Comparison of ENCODE assay signal across 8 mouse cellular contexts in the genomic region with DNA sequence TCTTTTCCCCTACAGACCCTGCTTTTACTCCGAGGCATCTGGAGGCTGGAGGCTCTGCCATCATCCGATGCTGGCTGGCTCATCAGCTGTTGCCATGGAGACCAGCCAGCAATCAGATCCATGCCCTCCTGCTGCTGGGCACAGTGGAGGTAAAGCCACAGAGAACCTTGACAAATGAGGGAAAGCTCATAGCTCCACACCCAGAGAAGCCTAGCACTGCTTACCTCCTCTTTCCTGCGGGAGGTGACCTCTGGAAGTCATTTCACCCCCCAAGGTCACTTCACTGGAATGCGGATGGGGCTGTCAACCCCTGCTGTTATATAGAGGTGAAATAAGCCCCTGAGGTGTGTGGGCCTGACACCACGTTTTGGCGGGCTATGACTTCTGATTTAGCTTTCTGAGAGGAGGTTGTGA. TPM values are rescaled to one million over a fixed set of nuclear protein-coding genes. Genes with fewer than 3 reads are reported as not detected.
DNase-seq lines count a peak whose midpoint lies in the region; ATAC-seq and TF ChIP-seq lines count a peak whose summit lies in the region.

No protein-coding gene starts in this region.

- H3K27me3 ChIP-seq in kidney, adult 2 months (replicated peaks; ENCODE audit: control insufficient read depth, insufficient read depth, low read length) = no peaks in the 10 kb centered on the region
- H3K27me3 ChIP-seq in forebrain, embryonic 13.5 days = peaks cover 44% of the 10 kb centered on the region
- H3K27me3 ChIP-seq in midbrain, embryonic 10.5 days (ENCODE audit: low read depth, poor library complexity, severe bottlenecking) = peaks cover 89% of the 10 kb centered on the region

- peak overlapping the region; percentile 48; the same call in 1 of the 2 replicates for H3K27ac ChIP-seq in kidney, adult 2 months (ENCODE audit: insufficient read depth, low read depth, low read length)
- H3K27ac ChIP-seq in forebrain, embryonic 13.5 days = peak overlapping the region; percentile 65
- no peak overlapping the region for H3K27ac ChIP-seq in midbrain, embryonic 10.5 days (replicated peaks)

- no peak overlapping the region for H3K4me3 ChIP-seq in kidney, adult 2 months (ENCODE audit: insufficient read depth, low read depth, low read length)
- H3K4me3 ChIP-seq in forebrain, embryonic 13.5 days = no peak overlapping the region; the same call in 1 of the 2 replicates
- 0 out of 2 replicates have a peak overlapping the region, but pooled peaks have one; percentile 14 for H3K4me3 ChIP-seq in midbrain, embryonic 10.5 days

- 0 out of 2 replicates have a peak overlapping the region, but pooled peaks have one; percentile 30 for H3K9ac ChIP-seq in forebrain, embryonic 13.5 days

- TF ChIP-seq POLR2A in kidney, adult 2 months (IDR thresholded peaks at IDR 0.05; ENCODE audit: low read depth, low read length) = no peak
- no peak for TF ChIP-seq POLR2A in brain, embryonic 14.5 days (IDR thresholded peaks at IDR 0.05; ENCODE audit: borderline replicate concordance, extremely low read depth, insufficient read depth, insufficient read length, poor library complexity, severe bottlenecking)

- peak; percentile 80 for ATAC-seq in forebrain, embryonic 13.5 days
- no peak for ATAC-seq in activated CD4-positive, CD25-positive, alpha-beta regulatory T cell, adult 4 months

- no peaks in the 10 kb centered on the region for H3K36me3 ChIP-seq in kidney, adult 2 months (ENCODE audit: control insufficient read depth, insufficient read depth, low read length)
- H3K36me3 ChIP-seq in forebrain, embryonic 13.5 days (ENCODE audit: poor library complexity, severe bottlenecking) = no peaks in the 10 kb centered on the region
- no peaks in the 10 kb centered on the region for H3K36me3 ChIP-seq in midbrain, embryonic 10.5 days

- TF ChIP-seq CTCF in kidney, adult 2 months (conservative IDR thresholded peaks at IDR 0.05; ENCODE audit: insufficient read depth, insufficient read length, low read depth, low read length) = no peak
- TF ChIP-seq CTCF in brain, embryonic 14.5 days (IDR thresholded peaks at IDR 0.05; ENCODE audit: borderline replicate concordance, extremely low read depth, insufficient read depth, insufficient read length) = no peak

- DNase-seq in kidney, adult 2 months = peak; percentile 32
- no peak for DNase-seq in kidney, postnatal 10 days
- peak; percentile 93 for DNase-seq in brain, embryonic 14.5 days (ENCODE audit: low read depth)
- peak; percentile 66 for DNase-seq in midbrain, embryonic 10.5 days (ENCODE audit: low spot score)
- DNase-seq in c-Kit-positive CD71-positive TER-119-positive erythroid progenitor cells, embryonic 14.5 days (ENCODE audit: low spot score) = no peak
- no peak for DNase-seq in yolk sac, embryonic 10.5 days (ENCODE audit: low spot score)

- no peaks in the 10 kb centered on the region for H3K9me3 ChIP-seq in forebrain, embryonic 13.5 days (replicated peaks)
- no peaks in the 10 kb centered on the region for H3K9me3 ChIP-seq in midbrain, embryonic 10.5 days (replicated peaks)

- peak overlapping the region; percentile 42 for H3K4me2 ChIP-seq in forebrain, embryonic 13.5 days

- peaks cover 10% of the 10 kb centered on the region; the same call in 1 of the 2 replicates for H3K4me1 ChIP-seq in kidney, adult 2 months (ENCODE audit: control insufficient read depth, insufficient read depth, low read length)
- peaks cover 46% of the 10 kb centered on the region for H3K4me1 ChIP-seq in forebrain, embryonic 13.5 days
- H3K4me1 ChIP-seq in midbrain, embryonic 10.5 days = peaks cover 60% of the 10 kb centered on the region

- 25% methylated on average over 6 of the region's 6 CpGs for WGBS in kidney, adult 2 months
- WGBS in forebrain, embryonic 13.5 days = under 1% methylated on average over 6 of the region's 6 CpGs
- 2% methylated on average over 6 of the region's 6 CpGs for WGBS in midbrain, embryonic 10.5 days

RNA-seq across cellular contexts. Expression of a gene that starts 55.9 kb away (rescaled TPM):
- 14.9 and 16.8 TPM in 2 replicates for polyA plus RNA-seq in kidney, adult 2 months (2012; rRNA removed)
- 54.3 and 82.0 TPM in 2 replicates for polyA plus RNA-seq in brain, embryonic 14.5 days (2012; rRNA removed)
- 23.7 and 24.7 TPM in 2 replicates for polyA plus RNA-seq in forebrain, embryonic 13.5 days (2015; fragmentation: Nextera tagmentation; extraction: Ambion mirVana)
- polyA plus RNA-seq in midbrain, embryonic 10.5 days (2016; fragmentation: Nextera tagmentation; extraction: Ambion mirVana) = 9.4 and 12.4 TPM in 2 replicates
- polyA plus RNA-seq in activated CD4-positive, CD25-positive, alpha-beta regulatory T cell, adult 4 months (2017; shearing (Covaris generic)) = 10 to 100 TPM; 14.3 to 16.8 TPM

Comparison
In these comparisons a context has a peak if more than half of its experiments do, and no peak if none do; other contexts are left out.
1. DNase-seq: peak in kidney, adult 2 months (single experiment), brain, embryonic 14.5 days (single experiment) and midbrain, embryonic 10.5 days (single experiment); none in kidney, postnatal 10 days (single experiment), c-Kit-positive CD71-positive TER-119-positive erythroid progenitor cells, embryonic 14.5 days (single experiment) and yolk sac, embryonic 10.5 days (single experiment).